Mouse (Mus musculus) midbrain, embryonic 11.5 days (tissue): Measurements from ENCODE around the gene Rpl37. TPM values are rescaled to one million over a fixed set of nuclear protein-coding genes. Genes with fewer than 3 reads are reported as not detected.
"Not testable (repeated sequence)": the region's sequence is repeated elsewhere in the genome, so short reads cannot be mapped to it uniquely, and the experiment has no call there.

Source experiments
- ATAC-seq: fragments of 200-750 bp; cut with Nextera tagmentation; 2 replicates; pipeline ENCODE4 v1.8.0; 2017; ENCODE audit warnings: moderate TSS enrichment, moderate library complexity; ENCODE audit not compliant: low FRiP score
- DNase-seq: peaks from one replicate; pipeline ENCODE4 v3.0.0; 2015; ENCODE audit warnings: low spot score; ENCODE audit errors: missing footprints
- H3K27ac ChIP-seq: fragments of 300-500 bp; sonication (generic); 2 replicates; pipeline ENCODE4 v1.5.1; 2014; ENCODE audit warnings: low read depth, low read length
- H3K27me3 ChIP-seq: fragments of 300-500 bp; sonication (generic); 2 replicates; pipeline ENCODE4 v1.6.1; 2014; ENCODE audit warnings: mild to moderate bottlenecking, low read length, moderate library complexity, mixed read lengths; ENCODE audit not compliant: control insufficient read depth, insufficient read depth
- H3K36me3 ChIP-seq: fragments of 300-500 bp; sonication (generic); 2 replicates; pipeline ENCODE4 v1.6.1; 2014; ENCODE audit warnings: mild to moderate bottlenecking, low read length, moderate library complexity, mixed read lengths; ENCODE audit not compliant: control insufficient read depth, insufficient read depth
- H3K4me1 ChIP-seq: fragments of 300-500 bp; sonication (generic); 2 replicates; pipeline ENCODE4 v1.6.1; 2014; ENCODE audit warnings: low read length; ENCODE audit not compliant: control insufficient read depth, insufficient read depth
- H3K4me2 ChIP-seq: fragments of 300-500 bp; sonication (generic); 2 replicates; pipeline ENCODE4 v1.6.1; 2014; ENCODE audit warnings: mild to moderate bottlenecking, moderate library complexity
- H3K4me3 ChIP-seq: fragments of 300-500 bp; sonication (generic); 2 replicates; pipeline ENCODE4 v1.5.1; 2014; ENCODE audit warnings: low read depth, low read length
- H3K9ac ChIP-seq: fragments of 300-500 bp; sonication (generic); 2 replicates; pipeline ENCODE4 v1.6.1; 2014; ENCODE audit warnings: low read length
- H3K9me3 ChIP-seq: fragments of 300-500 bp; sonication (generic); 2 replicates; pipeline ENCODE4 v1.6.1; 2016; ENCODE audit warnings: low read length; ENCODE audit not compliant: control insufficient read depth
- WGBS: fragments of 180-500 bp; shearing (Covaris S2); extraction: QIAGEN DNeasy Blood & Tissue Kit; methylation state at CpG from one replicate; pipeline ENCODE4 v1.1.7; 2014; 5-methylcytosine and 5-hydroxymethylcytosine counted together
- polyA plus RNA-seq: library from polyadenylated mRNA; unstranded; fragments of >200 nt; fragmentation: Nextera tagmentation; extraction: Ambion mirVana; gene quantifications from 2 replicates; pipeline ENCODE4 v1.2.1, GENCODE M21; 2014

The Rpl37 gene
- polyA plus RNA-seq, 1 experiment from 2014 or later, result 516 TPM

GRCm38 (mm10) chr15:5119192-5119591, 2.7 kb downstream of the Rpl37 start:
- Histone ChIP-seq H3K4me2 (no peak overlapping the region), H3K4me1 (peaks cover 9% of the 10 kb centered on the region), H3K27ac (no peak overlapping the region), H3K9ac (no peak overlapping the region), H3K27me3 (no peaks in the 10 kb centered on the region), H3K9me3 (no peaks in the 10 kb centered on the region), H3K4me3 (no peak overlapping the region), H3K36me3 (peaks cover 28% of the 10 kb centered on the region)
- ATAC-seq (no peak), DNase-seq (no peak)
- WGBS, result 90% methylated on average over 2 of the region's 2 CpGs

GRCm38 (mm10) chr15:5119707-5120106, 3.3 kb downstream of the Rpl37 start:
- H3K9ac ChIP-seq, result no peak overlapping the region
- H3K4me2 ChIP-seq, result no peak overlapping the region
- DNase-seq (no peak), ATAC-seq (no peak)
- H3K27ac ChIP-seq, result no peak overlapping the region
- H3K36me3 ChIP-seq, result peaks cover 32% of the 10 kb centered on the region
- H3K27me3 ChIP-seq, result no peaks in the 10 kb centered on the region
- peaks cover 9% of the 10 kb centered on the region for H3K4me1 ChIP-seq
- no peak overlapping the region for H3K4me3 ChIP-seq
- 91% methylated on average over 2 of the region's 2 CpGs for WGBS
- H3K9me3 ChIP-seq, result no peaks in the 10 kb centered on the region

GRCm38 (mm10) chr15:5121535-5122313, 5.3 kb downstream of the Rpl37 start:
- Histone ChIP-seq H3K4me1 (peaks cover 9% of the 10 kb centered on the region), H3K27ac (no peak overlapping the region), H3K9me3 (no peaks in the 10 kb centered on the region), H3K27me3 (no peaks in the 10 kb centered on the region), H3K4me3 (no peak overlapping the region), H3K4me2 (no peak overlapping the region), H3K36me3 (peaks cover 32% of the 10 kb centered on the region), H3K9ac (no peak overlapping the region)
- peak; percentile 13; the same call in 1 of the 2 replicates for ATAC-seq
- no peak for DNase-seq
- WGBS, result 86% methylated on average over 12 of the region's 12 CpGs

GRCm38 (mm10) chr15:5126456-5126855, 10.0 kb downstream of the Rpl37 start:
- H3K27ac ChIP-seq, result no peak overlapping the region
- no peak overlapping the region for H3K4me3 ChIP-seq
- H3K4me1 ChIP-seq, result no peaks in the 10 kb centered on the region
- ATAC-seq (no peak), DNase-seq (no peak)
- no peaks in the 10 kb centered on the region for H3K9me3 ChIP-seq
- H3K4me2 ChIP-seq, result no peak overlapping the region
- peaks cover 8% of the 10 kb centered on the region for H3K36me3 ChIP-seq
- 87% methylated on average over 4 of the region's 4 CpGs for WGBS
- H3K27me3 ChIP-seq, result no peaks in the 10 kb centered on the region
- H3K9ac ChIP-seq, result no peak overlapping the region

GRCm38 (mm10) chr15:5127487-5127886, 11.0 kb downstream of the Rpl37 start:
- Histone ChIP-seq H3K9ac (no peak overlapping the region), H3K27me3 (no peaks in the 10 kb centered on the region), H3K4me2 (no peak overlapping the region), H3K36me3 (peaks cover 4% of the 10 kb centered on the region; the same call in 1 of the 2 replicates), H3K9me3 (no peaks in the 10 kb centered on the region), H3K4me1 (no peaks in the 10 kb centered on the region), H3K27ac (no peak overlapping the region), H3K4me3 (no peak overlapping the region)
- no peak for DNase-seq
- WGBS, result 87% methylated on average over 2 of the region's 2 CpGs
- no peak for ATAC-seq

- Histone ChIP-seq H3K9ac (no peak overlapping the region), H3K9me3 (no peaks in the 10 kb centered on the region), H3K27ac (no peak overlapping the region), H3K36me3 (peaks cover 4% of the 10 kb centered on the region; the same call in 1 of the 2 replicates), H3K4me1 (no peaks in the 10 kb centered on the region), H3K4me3 (no peak overlapping the region), H3K4me2 (no peak overlapping the region), H3K27me3 (no peaks in the 10 kb centered on the region)
- 85% methylated on average over 5 of the region's 5 CpGs for WGBS
- no peak for DNase-seq
- no peak for ATAC-seq
Measured at GRCm38 (mm10) chr15:5128176-5128940, 11.9 kb downstream of the Rpl37 start.

- 92% methylated on average over 12 of the region's 12 CpGs for WGBS
- no peaks in the 10 kb centered on the region for H3K9me3 ChIP-seq
- ATAC-seq (no peak), DNase-seq (no peak)
- no peaks in the 10 kb centered on the region for H3K4me1 ChIP-seq
- H3K4me2 ChIP-seq, result no peak overlapping the region
- H3K27ac ChIP-seq, result no peak overlapping the region
- H3K27me3 ChIP-seq, result no peaks in the 10 kb centered on the region
- H3K4me3 ChIP-seq, result no peak overlapping the region
- H3K36me3 ChIP-seq, result peaks cover 4% of the 10 kb centered on the region; the same call in 1 of the 2 replicates
- H3K9ac ChIP-seq, result no peak overlapping the region
Measured at GRCm38 (mm10) chr15:5129111-5129805, 12.8 kb downstream of the Rpl37 start.

- not testable (repeated sequence) for H3K27ac ChIP-seq, H3K36me3 ChIP-seq, H3K4me2 ChIP-seq, H3K9me3 ChIP-seq, H3K4me3 ChIP-seq, H3K27me3 ChIP-seq, DNase-seq, H3K4me1 ChIP-seq, H3K9ac ChIP-seq, ATAC-seq
- WGBS, result 88% methylated on average over 14 of the region's 14 CpGs
Measured at GRCm38 (mm10) chr15:5130887-5131668, 14.6 kb downstream of the Rpl37 start.
